Mouse (Mus musculus): ENCODE measurements around the gene Arhgef10l. TPM values are rescaled to one million over a fixed set of nuclear protein-coding genes. Genes with fewer than 3 reads are reported as not detected.

Gene Arhgef10l
- total RNA-seq, 2 experiments from 2014 or later, result 44.3 to 53.6 TPM

GRCm38 (mm10) chr4:140695675-140696585 lies 30.1 kb upstream of the Arhgef10l start:
- intact Hi-C loops (cut with DNase I), result no loop called here

GRCm38 (mm10) chr4:140695146-140695545 lies 29.3 kb upstream of the Arhgef10l start:
- DNase-seq (ENCODE audit: low spot score in 2 of 2), result no peak
- intact Hi-C loops (cut with DNase I), result no loop called here

More at GRCm38 (mm10) chr4:140695675-140696585, 30.1 kb upstream of the Arhgef10l start:
- DNase-seq (ENCODE audit: low spot score in 2 of 2), result no peak

- DNase-seq (ENCODE audit: low spot score in 2 of 2), result no peak
- intact Hi-C loops (cut with DNase I), result no loop called here
Measured at GRCm38 (mm10) chr4:140694551-140695060, 28.8 kb upstream of the Arhgef10l start.

- intact Hi-C loops (cut with DNase I), result no loop called here
Measured at GRCm38 (mm10) chr4:140693513-140693912, 27.7 kb upstream of the Arhgef10l start.

GRCm38 (mm10) chr4:140691481-140691880 lies 25.7 kb upstream of the Arhgef10l start:
- intact Hi-C loops (cut with DNase I), result no loop called here
- no peak for DNase-seq (ENCODE audit: low spot score in 2 of 2)

More at GRCm38 (mm10) chr4:140693513-140693912, 27.7 kb upstream of the Arhgef10l start:
- DNase-seq (ENCODE audit: low spot score in 2 of 2), result no peak

GRCm38 (mm10) chr4:140689873-140690655 lies 24.3 kb upstream of the Arhgef10l start:
- intact Hi-C loops (cut with DNase I), result no loop called here
- no peak for DNase-seq (ENCODE audit: low spot score in 2 of 2)

GRCm38 (mm10) chr4:140688826-140689425 lies 23.1 kb upstream of the Arhgef10l start:
- DNase-seq (ENCODE audit: low spot score in 2 of 2), result no peak
- intact Hi-C loops (cut with DNase I), result no loop called here

- intact Hi-C loops (cut with DNase I), result no loop called here
- no peak for DNase-seq (ENCODE audit: low spot score in 2 of 2)
Measured at GRCm38 (mm10) chr4:140688044-140688825, 22.4 kb upstream of the Arhgef10l start.

GRCm38 (mm10) chr4:140684881-140685303 lies 19.1 kb upstream of the Arhgef10l start:
- intact Hi-C loops (cut with DNase I), result loop anchor here (5.0 kb wide), 1 partner anchor 127 kb away; the partner anchor contains the start of gene Padi3
- no peak for DNase-seq (ENCODE audit: low spot score in 2 of 2)

- intact Hi-C loops (cut with DNase I), result loop anchor here (5.0 kb wide), 1 partner anchor 128 kb away; the partner anchor contains the start of gene Padi3
- DNase-seq (ENCODE audit: low spot score in 2 of 2), result no peak
Measured at GRCm38 (mm10) chr4:140684141-140684871, 18.5 kb upstream of the Arhgef10l start.

- intact Hi-C loops (cut with DNase I), result loop anchor here (5.0 kb wide), 1 partner anchor 129 kb away; the partner anchor contains the start of gene Padi3
- DNase-seq (ENCODE audit: low spot score in 2 of 2), result no peak
Measured at GRCm38 (mm10) chr4:140683608-140684007, 17.8 kb upstream of the Arhgef10l start.

- DNase-seq (ENCODE audit: low spot score in 2 of 2), result no peak
- intact Hi-C loops (cut with DNase I), result loop anchor here (5.0 kb wide), 1 partner anchor 131 kb away; the partner anchor contains the start of gene Padi3
Measured at GRCm38 (mm10) chr4:140680731-140681397, 15.1 kb upstream of the Arhgef10l start.

- DNase-seq (ENCODE audit: low spot score in 2 of 2), result peak; percentile 83 to 87
- intact Hi-C loops (cut with DNase I), result loop anchor here (1.0 to 10.0 kb wide), 6 partner anchors 34 to 808 kb away; partner anchors contain the start of genes Igsf21 and Padi3
Measured at GRCm38 (mm10) chr4:140679723-140680380, 14.0 kb upstream of the Arhgef10l start.

- DNase-seq (ENCODE audit: low spot score in 2 of 2), result peak in 1 of 2 experiments; percentile 33
- intact Hi-C loops (cut with DNase I), result loop anchor here (1.0 to 10.0 kb wide), 5 partner anchors 35 to 807 kb away; partner anchors contain the start of gene Igsf21
Measured at GRCm38 (mm10) chr4:140679038-140679437, 13.2 kb upstream of the Arhgef10l start.

- peak; percentile 39 to 72 for DNase-seq (ENCODE audit: low spot score in 2 of 2)
- intact Hi-C loops (cut with DNase I), result loop anchor here (1.0 to 10.0 kb wide), 3 partner anchors 82 to 430 kb away; partner anchors contain the start of gene Igsf21
Measured at GRCm38 (mm10) chr4:140674345-140674926, 8.6 kb upstream of the Arhgef10l start.
